Mouse (Mus musculus) bone marrow macrophage, adult 2 months (primary cell): Measurements from ENCODE around the gene Zfp831. TPM values are rescaled to one million over a fixed set of nuclear protein-coding genes. Genes with fewer than 3 reads are reported as not detected.

Experiments
- H3K27ac ChIP-seq: 2 replicates; pipeline ENCODE4 v1.5.1; 2012; ENCODE audit warnings: low read depth, low read length; ENCODE audit not compliant: insufficient read depth
- H3K4me1 ChIP-seq: 2 replicates; pipeline ENCODE4 v1.6.1; 2012; ENCODE audit warnings: low read length; ENCODE audit not compliant: control insufficient read depth, insufficient read depth
- H3K4me3 ChIP-seq: 2 replicates; pipeline ENCODE4 v1.5.1; 2012; ENCODE audit warnings: mild to moderate bottlenecking, low read length, moderate library complexity; ENCODE audit not compliant: insufficient read depth
- CTCF ChIP-seq: IDR thresholded peaks from 2 replicates; pipeline ENCODE4 v1.5.1; 2012; ENCODE audit warnings: low read depth, mild to moderate bottlenecking, low read length, moderate library complexity
- POLR2A ChIP-seq: IDR thresholded peaks from 2 replicates; pipeline ENCODE4 v1.6.1; 2012; ENCODE audit warnings: mild to moderate bottlenecking, low read depth, low read length, borderline replicate concordance
- polyA plus RNA-seq: library from polyadenylated mRNA; stranded (reverse); fragments of >200 nt; gene quantifications from 2 replicates; pipeline ENCODE4 v1.2.4, GENCODE M21; 2012; ENCODE audit not compliant: missing spikeins, insufficient read depth, insufficient read length

Gene Zfp831
- polyA plus RNA-seq, 1 experiment = not detected

- no peaks in the 10 kb centered on the region for H3K4me1 ChIP-seq
- TF ChIP-seq POLR2A (no peak), CTCF (no peak)
- no peak overlapping the region for H3K27ac ChIP-seq
- no peak overlapping the region for H3K4me3 ChIP-seq
Observed at GRCm38 (mm10) chr2:174644975-174645374, 1.6 kb downstream of the Zfp831 start.

DNA sequence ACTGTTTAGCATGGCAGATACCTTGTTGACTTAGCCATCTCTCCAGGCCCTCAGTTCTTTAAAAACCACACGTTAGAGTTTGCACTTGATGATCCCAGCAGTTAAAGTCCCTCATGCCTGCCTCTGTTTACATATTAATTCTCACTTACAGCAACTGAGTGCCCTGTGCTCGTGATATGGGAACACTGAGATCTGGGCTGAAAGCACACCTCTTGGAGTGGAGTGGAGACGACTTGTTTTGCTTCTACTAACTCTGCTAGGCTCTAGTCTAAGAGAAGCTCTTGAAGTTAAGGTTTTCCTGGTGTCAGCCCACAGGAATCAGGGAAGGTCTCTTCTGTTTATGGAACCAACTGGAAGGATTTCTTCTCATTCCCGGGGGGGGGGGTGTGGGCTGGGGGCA, 9.5 kb downstream of the Zfp831 start:
- H3K27ac ChIP-seq = no peak overlapping the region
- no peak overlapping the region for H3K4me3 ChIP-seq
- H3K4me1 ChIP-seq = no peaks in the 10 kb centered on the region
- no peak for TF ChIP-seq CTCF
- no peak for TF ChIP-seq POLR2A

- H3K4me3 ChIP-seq = no peak overlapping the region
- H3K4me1 ChIP-seq = no peaks in the 10 kb centered on the region
- TF ChIP-seq CTCF (no peak), POLR2A (no peak)
- no peak overlapping the region for H3K27ac ChIP-seq
Observed at GRCm38 (mm10) chr2:174655341-174655740, 12.0 kb downstream of the Zfp831 start.

DNA sequence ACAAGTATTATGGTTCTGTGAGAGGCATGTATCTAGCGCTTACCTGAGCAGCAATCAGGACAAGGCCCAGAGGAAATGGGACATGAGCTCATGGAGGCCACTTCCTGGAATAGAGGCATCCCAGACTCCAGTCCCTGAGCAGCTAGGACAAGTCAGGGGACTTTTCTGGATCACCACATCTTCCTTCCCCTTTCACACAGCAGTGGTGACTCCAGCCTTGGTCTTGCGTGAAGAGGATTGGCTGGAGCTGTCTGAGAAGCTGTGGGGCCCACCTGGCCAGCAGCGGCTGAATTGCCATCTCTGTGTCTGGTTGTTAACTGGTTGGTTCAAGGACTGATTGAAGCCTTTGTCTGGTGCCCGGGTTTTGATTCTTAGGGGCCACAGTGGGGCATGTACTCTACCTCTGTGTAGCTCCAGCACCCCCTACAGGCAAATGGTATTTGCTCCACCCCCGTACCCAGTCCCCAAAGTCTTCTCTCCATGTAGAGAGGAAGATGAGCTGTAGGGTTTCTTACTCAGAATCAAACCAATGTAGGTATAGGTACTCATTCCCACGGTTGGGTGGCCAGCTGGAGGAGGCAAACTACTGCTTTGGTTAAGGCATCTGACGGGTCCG, 15.0 kb downstream of the Zfp831 start:
- no peak overlapping the region for H3K4me3 ChIP-seq
- H3K4me1 ChIP-seq = no peaks in the 10 kb centered on the region
- no peak for TF ChIP-seq CTCF
- TF ChIP-seq POLR2A = no peak
- H3K27ac ChIP-seq = no peak overlapping the region

DNA sequence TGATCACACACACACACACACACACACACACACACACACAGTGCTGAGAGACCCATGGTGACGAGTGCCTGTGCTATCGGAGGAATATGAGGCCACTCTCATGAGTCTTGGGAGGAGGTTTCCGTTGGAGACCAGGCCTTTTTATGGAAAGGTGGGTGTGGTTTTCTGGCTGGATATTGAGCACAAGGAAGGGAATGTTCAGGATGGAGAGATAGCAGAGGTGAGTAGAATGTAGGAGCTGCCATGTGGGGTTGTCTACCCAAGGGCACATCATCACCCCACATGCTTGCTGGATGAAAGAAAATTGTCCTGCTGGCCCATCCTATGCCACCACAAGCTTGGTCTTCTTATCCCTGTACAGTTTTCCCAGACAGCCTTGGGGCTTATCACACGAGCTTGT, 16.5 kb downstream of the Zfp831 start:
- H3K4me3 ChIP-seq = no peak overlapping the region
- no peaks in the 10 kb centered on the region for H3K4me1 ChIP-seq
- H3K27ac ChIP-seq = no peak overlapping the region
- TF ChIP-seq CTCF (no peak), POLR2A (no peak)

DNA sequence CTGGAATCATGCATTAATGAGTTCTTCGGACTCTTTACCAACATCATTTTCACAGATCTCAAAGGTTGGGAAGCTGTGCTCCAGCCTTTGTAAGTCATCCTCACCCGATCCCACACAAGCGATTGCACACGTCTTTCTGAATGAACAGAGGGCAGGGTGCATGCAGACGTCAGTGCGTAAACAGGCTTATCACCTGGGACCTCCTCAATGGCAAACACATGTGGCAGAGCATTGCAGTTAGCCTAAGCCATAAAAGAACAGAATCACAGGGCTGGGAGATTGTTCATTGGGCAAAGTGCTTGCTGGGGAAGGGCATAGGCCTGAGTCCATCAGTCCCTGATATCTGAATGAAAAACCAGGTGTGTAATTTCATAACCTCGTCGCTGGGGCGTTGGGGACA, 17.0 kb downstream of the Zfp831 start:
- TF ChIP-seq CTCF (no peak), POLR2A (no peak)
- H3K4me3 ChIP-seq = no peak overlapping the region
- H3K4me1 ChIP-seq = no peaks in the 10 kb centered on the region

DNA sequence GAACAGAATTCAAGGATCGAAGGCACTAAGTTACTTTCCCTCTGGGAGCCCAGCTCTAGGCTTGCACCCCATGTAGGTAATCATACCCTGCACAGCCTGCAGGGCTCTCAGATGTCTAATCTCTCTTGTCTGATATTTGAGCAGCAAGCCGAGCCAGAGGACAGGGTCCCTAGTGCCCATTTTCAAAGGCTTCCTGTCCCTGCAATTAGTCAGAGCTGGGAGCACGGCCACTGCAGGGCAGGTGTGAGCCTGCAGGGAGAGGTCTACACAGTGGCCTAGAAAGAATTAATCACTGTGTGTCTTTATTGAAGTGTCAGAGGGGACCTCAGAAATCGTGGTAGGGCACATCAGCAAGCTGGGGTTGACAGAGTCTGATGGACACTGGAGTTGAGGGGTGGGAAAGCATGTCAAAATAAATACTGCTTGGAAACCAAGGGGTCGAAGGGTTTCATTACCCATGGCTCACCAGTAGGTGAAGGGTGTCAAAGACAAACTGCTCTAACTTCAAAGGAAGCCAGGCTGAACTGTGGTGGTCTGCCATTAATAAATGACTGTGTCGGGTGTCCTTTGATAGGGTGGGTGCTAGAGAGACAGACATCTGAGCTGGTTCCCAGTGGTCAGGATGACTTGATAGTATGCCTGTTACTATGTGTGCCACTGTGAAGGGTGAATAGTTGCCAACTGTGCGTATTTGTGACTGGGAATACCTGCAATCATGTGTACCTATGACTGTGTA, 18.3 kb downstream of the Zfp831 start:
- Histone ChIP-seq H3K4me1 (no peaks in the 10 kb centered on the region), H3K4me3 (no peak overlapping the region), H3K27ac (no peak overlapping the region)
- TF ChIP-seq POLR2A (no peak), CTCF (no peak)

More for the DNA sequence above, 17.0 kb downstream of the Zfp831 start:
- H3K27ac ChIP-seq = no peak overlapping the region

DNA sequence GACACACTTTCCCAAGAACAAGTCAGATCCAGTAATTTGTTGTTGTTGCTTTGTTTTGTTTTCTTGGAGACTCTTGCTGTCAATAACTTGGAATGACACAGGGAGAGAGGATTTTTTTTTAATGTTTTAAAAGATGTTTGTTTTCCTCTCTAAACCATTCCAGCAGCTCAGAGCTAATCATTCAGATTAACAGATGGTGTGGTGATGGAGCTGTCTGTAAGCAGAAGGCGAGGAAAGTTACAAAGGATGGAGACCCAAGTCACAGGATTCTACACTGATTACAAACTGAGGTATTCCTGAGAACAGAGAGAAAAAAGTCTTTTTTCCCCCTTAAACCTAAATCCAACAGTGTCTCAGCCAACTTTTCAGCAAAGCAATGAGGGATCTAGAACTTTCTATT, 19.3 kb downstream of the Zfp831 start:
- Histone ChIP-seq H3K27ac (no peak overlapping the region), H3K4me1 (no peaks in the 10 kb centered on the region), H3K4me3 (no peak overlapping the region)
- TF ChIP-seq POLR2A (no peak), CTCF (no peak)

GRCm38 (mm10) chr2:174665404-174665803, 22.1 kb downstream of the Zfp831 start:
- Histone ChIP-seq H3K4me1 (no peaks in the 10 kb centered on the region), H3K27ac (no peak overlapping the region), H3K4me3 (no peak overlapping the region)
- TF ChIP-seq POLR2A (no peak), CTCF (no peak)

GRCm38 (mm10) chr2:174668806-174669205, 25.5 kb downstream of the Zfp831 start:
- TF ChIP-seq POLR2A (no peak), CTCF (no peak)
- H3K27ac ChIP-seq = no peak overlapping the region
- no peak overlapping the region for H3K4me3 ChIP-seq

More at GRCm38 (mm10) chr2:174668806-174669205, 25.5 kb downstream of the Zfp831 start:
- H3K4me1 ChIP-seq = no peaks in the 10 kb centered on the region
